Mouse (Mus musculus) neutrophil, adult 5-6 weeks (primary cell): Measurements from ENCODE around the gene Kazn. TPM values are rescaled to one million over a fixed set of nuclear protein-coding genes. Genes with fewer than 3 reads are reported as not detected.
A peak's percentile ranks its signal among the peaks of the same experiment; 100 is the strongest.

Experiments
- ATAC-seq: fragments of 151-379, 151-347 bp; 2 replicates; pipeline ENCODE4 v1.8.0; 2017; ENCODE audit warnings: mild to moderate bottlenecking, moderate TSS enrichment; ENCODE audit not compliant: insufficient number of reproducible peaks, poor library complexity, low FRiP score, severe bottlenecking; ENCODE audit errors: extremely low read depth
- total RNA-seq: library from RNA; stranded (forward); fragments of 200-1000 nt; gene quantifications from 2 replicates; pipeline ENCODE4 v1.2.3, GENCODE M21; 2017

The Kazn gene
- total RNA-seq, 1 experiment from 2014 or later: not detected

- no peak for ATAC-seq
Observed at GRCm38 (mm10) chr4:142088836-142089235, 150.4 kb downstream of the Kazn start.

- no peak for ATAC-seq
Observed at GRCm38 (mm10) chr4:142088409-142088808, 150.8 kb downstream of the Kazn start.

DNA sequence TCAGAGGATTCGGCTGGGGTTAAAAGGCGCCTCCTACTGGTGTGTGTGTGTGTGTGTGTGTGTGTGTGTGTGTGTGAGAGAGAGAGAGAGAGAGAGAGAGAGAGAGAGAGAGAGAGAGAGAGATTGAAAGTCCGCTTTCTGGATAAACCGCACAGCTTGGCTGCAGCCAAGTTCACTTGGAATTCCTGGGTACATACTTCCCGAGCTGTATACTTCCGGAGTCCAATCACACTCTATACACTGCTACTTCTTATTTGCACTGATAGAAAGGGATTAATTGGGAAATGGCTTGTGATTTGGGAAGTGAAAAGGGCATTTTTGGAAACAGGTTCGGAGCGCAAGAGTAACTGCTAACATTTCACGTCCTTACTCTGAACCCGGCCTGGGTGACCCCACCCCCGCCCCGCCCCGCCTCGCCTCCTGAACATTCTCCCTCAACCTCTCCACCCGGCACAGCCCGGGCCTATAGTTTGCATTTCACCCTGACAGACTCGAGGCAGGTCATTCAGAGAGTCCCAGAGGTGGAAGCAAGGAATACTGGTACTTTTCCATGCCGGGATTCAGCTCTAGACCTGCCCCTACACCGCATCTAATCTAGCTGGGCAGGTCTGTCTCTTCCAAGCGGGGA lies 154.2 kb downstream of the Kazn start:
- ATAC-seq: no peak

DNA sequence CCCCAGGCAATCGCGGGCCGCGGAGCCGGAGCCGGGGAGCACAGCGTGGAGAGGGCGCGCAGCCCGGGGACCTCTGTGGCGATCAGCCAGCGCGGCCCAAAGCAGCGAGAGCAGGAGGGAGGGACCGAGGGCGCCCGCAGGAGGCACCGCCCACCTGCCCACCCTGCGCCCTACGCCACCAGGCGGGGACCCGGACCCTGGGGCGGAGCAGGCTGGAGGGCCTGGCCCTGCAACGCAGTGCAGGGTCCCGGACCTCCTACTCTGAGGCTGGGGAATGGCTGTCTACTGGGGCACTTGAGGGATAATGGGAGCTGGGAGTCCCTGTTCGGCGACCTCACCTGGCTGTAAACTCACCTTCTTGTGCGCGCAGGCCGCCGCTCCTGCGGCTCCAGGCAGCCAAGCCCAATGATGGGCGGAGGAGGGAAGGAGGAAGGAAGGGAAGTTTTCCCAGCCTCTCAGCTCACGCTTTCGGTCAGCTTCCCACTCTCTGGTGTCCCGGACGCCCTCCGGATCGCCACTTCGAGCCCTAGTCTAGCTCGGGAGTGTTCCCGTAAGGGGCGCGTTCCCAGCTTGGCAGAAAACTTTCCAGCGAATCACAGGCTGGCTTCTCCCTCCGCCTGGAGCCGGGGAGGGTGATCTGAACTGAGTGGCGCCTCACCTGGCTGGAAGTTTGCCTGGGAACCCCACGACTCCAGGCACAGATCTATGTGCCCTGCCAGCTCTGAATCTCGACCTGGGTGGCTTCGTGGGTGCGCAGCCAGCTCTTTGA lies 154.9 kb downstream of the Kazn start, which contains the start of gene Tmem51:
TSS of gene Tmem51 (minus strand) at position 174 of the 769 bp plus-strand sequence.
- ATAC-seq: no peak

- peak; percentile 23; the same call in 1 of the 2 replicates for ATAC-seq
Observed at GRCm38 (mm10) chr4:142083762-142084130, 155.5 kb downstream of the Kazn start.

GRCm38 (mm10) chr4:142083193-142083592 lies 156.0 kb downstream of the Kazn start:
- no peak for ATAC-seq

- no peak for ATAC-seq
Observed at GRCm38 (mm10) chr4:142082703-142083102, 156.5 kb downstream of the Kazn start.

DNA sequence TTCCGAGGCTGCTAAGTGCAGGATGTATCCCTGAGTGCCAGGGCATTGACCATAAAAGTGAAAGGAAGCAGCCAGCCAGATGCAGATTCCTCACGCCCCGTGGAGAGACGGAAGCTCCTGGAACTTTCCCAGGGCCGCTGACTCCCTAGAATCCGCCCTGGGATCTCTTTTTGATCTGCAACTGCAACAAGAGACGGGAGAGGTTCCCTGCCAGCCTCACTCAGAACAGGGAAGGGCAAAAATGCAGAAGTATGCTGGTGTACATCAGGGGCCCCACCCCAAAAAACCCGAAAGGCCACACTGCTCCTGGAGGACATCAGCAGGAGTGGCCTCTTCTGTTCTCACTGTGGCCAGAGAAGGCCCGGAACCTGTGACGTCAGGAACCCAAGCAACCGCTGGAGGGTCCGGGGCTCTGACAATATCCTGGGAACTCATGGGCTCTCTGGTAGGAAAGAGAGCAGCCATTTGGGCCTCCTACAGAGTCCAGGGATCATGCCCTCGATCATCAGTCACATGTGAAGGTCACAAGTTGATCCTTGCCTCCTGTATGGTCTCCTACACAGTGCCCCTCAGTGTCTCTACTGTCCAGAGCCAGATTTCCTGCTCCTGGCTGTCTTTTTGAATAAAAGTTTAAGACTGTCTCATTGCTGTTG lies 157.4 kb downstream of the Kazn start:
- ATAC-seq: no peak

GRCm38 (mm10) chr4:142080901-142081630 lies 158.1 kb downstream of the Kazn start:
- ATAC-seq: no peak

- no peak for ATAC-seq
Observed at GRCm38 (mm10) chr4:142080487-142080767, 158.8 kb downstream of the Kazn start.

- ATAC-seq: no peak
Observed at GRCm38 (mm10) chr4:142079629-142080486, 159.3 kb downstream of the Kazn start.

GRCm38 (mm10) chr4:142077572-142078271 lies 161.5 kb downstream of the Kazn start:
- peak; percentile 50; the same call in 1 of the 2 replicates for ATAC-seq

DNA sequence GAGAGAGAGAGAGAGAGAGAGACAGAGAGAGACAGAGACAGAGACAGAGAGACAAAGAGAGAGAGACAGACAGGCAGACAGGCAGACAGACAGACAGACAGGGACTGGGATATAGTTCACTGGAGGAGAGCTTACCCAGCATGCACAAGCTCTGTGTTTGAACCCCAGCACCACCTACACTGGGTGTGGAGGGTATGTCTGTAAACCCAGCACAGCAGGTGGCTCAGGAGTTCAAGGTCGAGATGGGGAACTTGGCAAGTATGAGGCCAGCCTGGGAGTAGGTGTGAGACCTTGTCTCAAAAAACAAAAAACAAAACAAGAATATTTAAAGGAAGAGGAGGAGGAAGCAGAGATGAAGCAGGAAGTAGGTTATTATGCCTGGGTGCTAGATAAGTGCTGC lies 162.3 kb downstream of the Kazn start:
- no peak for ATAC-seq

- ATAC-seq: no peak
Observed at GRCm38 (mm10) chr4:142075931-142076330, 163.3 kb downstream of the Kazn start.

DNA sequence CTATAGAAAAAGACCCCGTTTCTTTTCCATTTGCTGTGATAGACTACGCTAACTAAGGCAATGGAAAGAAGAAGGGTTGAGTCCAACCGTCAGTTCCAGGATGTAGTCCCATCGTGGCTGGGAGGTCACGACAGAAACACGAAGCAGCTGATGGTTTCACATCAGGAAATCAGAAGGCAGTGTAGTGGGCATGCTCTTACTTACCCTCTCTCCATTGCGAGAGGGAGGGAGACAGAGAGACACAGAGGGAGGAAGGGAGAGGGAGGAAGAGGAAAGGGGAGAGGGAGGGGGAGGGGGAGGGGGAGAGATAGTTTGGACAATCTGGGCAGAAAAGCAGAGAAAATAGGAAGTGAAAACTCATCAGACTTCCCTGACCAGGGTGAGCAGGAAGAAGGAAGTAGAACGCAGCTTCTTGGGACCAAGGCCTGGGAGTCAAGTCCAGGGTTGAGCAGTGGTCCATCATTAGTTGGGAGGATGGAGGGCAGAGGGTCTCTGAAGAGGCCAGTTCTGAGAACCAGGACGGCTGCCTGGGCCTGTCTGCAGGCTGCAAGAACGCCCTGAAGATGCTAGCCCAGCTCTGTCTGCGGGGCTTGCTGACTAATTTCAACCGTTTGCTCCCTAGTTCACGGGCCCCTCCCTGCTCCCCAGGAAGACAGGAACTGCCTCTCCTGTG lies 165.0 kb downstream of the Kazn start:
- no peak for ATAC-seq

DNA sequence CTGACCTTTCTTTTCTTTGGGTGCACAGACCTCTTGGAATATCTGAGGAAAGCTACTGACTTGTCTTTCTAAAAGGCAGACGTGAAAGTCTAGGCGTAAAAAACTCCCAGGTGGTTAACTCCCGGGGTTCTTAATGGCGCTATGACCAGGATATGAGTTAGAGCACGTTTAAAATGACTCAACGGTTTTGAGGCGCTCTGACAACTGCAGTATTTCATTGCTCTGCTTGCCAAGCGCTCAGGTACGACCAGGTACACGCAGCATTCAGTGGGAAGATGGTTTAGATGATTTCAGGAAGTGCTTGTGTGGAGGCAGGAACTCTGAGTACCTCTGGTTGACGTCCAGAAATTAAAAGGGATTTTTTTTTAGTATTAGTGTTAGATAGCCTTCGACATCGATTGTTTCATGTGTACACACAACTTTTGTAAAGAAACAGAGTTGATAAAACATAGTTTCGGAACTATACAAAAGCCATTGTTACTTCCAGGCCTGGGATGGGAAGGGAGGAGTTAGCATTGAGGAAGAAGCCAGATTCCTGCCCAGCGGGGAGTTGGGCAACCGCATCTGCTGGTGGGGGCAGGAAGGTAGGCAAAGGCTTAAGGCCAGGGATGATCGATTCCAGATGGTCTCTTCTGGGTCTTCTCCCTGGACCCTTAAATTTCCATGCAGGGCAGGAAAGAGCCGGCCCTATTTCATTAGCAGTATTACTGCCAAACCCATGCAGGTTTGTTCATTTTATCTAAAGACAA lies 167.8 kb downstream of the Kazn start:
- no peak for ATAC-seq

DNA sequence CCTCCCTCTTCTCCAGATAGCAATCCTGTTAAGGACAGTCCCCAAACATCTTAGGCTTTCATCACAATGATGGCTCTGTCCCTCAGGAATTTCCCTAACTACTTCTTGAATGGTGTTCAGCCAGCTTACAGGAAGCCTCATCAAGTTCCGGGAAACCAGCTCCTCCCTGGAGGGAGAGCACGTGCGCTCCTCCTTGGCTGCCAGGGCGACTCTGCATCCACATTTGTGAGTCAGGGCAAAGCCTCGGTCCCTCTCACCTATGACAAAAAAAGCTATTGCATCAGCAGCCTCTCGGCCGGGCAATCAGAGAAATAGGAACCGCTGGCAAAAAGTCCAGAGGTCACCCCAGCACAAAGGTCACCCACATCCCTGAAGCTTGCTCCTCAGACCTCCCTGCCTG lies 168.4 kb downstream of the Kazn start:
- no peak for ATAC-seq
